Mouse (Mus musculus) olfactory bulb, adult 2 months (tissue): ENCODE results near the gene Rab20. TPM values are rescaled to one million over a fixed set of nuclear protein-coding genes. Genes with fewer than 3 reads are reported as not detected.
A peak's percentile ranks its signal among the peaks of the same experiment; 100 is the strongest.
"Not testable (repeated sequence)": the region's sequence is repeated elsewhere in the genome, so short reads cannot be mapped to it uniquely, and the experiment has no call there.

Experiments used
- H3K27ac ChIP-seq: fragments of 200-500 bp; 2 replicates; pipeline ENCODE4 v1.5.1; 2012; ENCODE audit warnings: low read depth, low read length; ENCODE audit not compliant: insufficient read depth
- H3K4me1 ChIP-seq: fragments of 200-500 bp; 2 replicates; pipeline ENCODE4 v1.6.1; 2012; ENCODE audit warnings: low read length; ENCODE audit not compliant: control insufficient read depth, insufficient read depth
- H3K4me3 ChIP-seq: fragments of 200-500 bp; 2 replicates; pipeline ENCODE4 v1.5.1; 2012; ENCODE audit warnings: mild to moderate bottlenecking, low read depth, low read length, moderate library complexity; ENCODE audit not compliant: insufficient read depth
- CTCF ChIP-seq: fragments of 200-500 bp; IDR thresholded peaks from 2 replicates; pipeline ENCODE4 v1.5.1; 2012; ENCODE audit warnings: low read depth, mild to moderate bottlenecking, low read length, moderate library complexity; ENCODE audit not compliant: insufficient read depth
- POLR2A ChIP-seq: fragments of 200-500 bp; IDR thresholded peaks from 2 replicates; pipeline ENCODE4 v1.6.1; 2012; ENCODE audit warnings: mild to moderate bottlenecking, low read depth, low read length, moderate library complexity; ENCODE audit not compliant: insufficient read depth
- WGBS: fragments of 180-500 bp; shearing (Covaris S2); methylation state at CpG from one replicate; pipeline ENCODE4 v1.1.7; 2018; 5-methylcytosine and 5-hydroxymethylcytosine counted together
- polyA plus RNA-seq: library from polyadenylated mRNA; stranded (reverse); fragments of >200 nt; gene quantifications from 2 replicates; pipeline ENCODE4 v1.2.4, GENCODE M21; 2012; ENCODE audit warnings: low replicate concordance; ENCODE audit not compliant: missing spikeins, insufficient read depth, insufficient read length

The Rab20 gene
- polyA plus RNA-seq, 1 experiment: not detected

- TF ChIP-seq POLR2A (no peak), CTCF (no peak)
- WGBS: 86% methylated on average over 10 of the region's 10 CpGs
- no peak overlapping the region for H3K4me3 ChIP-seq
- H3K27ac ChIP-seq: no peak overlapping the region
- H3K4me1 ChIP-seq: peaks cover 16% of the 10 kb centered on the region
Measured at GRCm38 (mm10) chr8:11508880-11509279, 30.4 kb upstream of the Rab20 start.

GRCm38 (mm10) chr8:11506802-11507201 lies 28.3 kb upstream of the Rab20 start:
- TF ChIP-seq CTCF: no peak
- TF ChIP-seq POLR2A: no peak
- Histone ChIP-seq H3K4me1 (peaks cover 16% of the 10 kb centered on the region), H3K4me3 (no peak overlapping the region), H3K27ac (no peak overlapping the region)
- WGBS: 67% methylated on average over 6 of the region's 6 CpGs

- WGBS: 73% methylated on average over 14 of the region's 14 CpGs
Measured at GRCm38 (mm10) chr8:11506074-11506473, 27.6 kb upstream of the Rab20 start.

GRCm38 (mm10) chr8:11503476-11504232 lies 25.1 kb upstream of the Rab20 start:
- no peak overlapping the region for H3K27ac ChIP-seq
- H3K4me1 ChIP-seq: peaks cover 20% of the 10 kb centered on the region
- H3K4me3 ChIP-seq: no peak overlapping the region
- TF ChIP-seq POLR2A: no peak
- no peak for TF ChIP-seq CTCF
- WGBS: 77% methylated on average over 13 of the region's 13 CpGs

More at GRCm38 (mm10) chr8:11506074-11506473, 27.6 kb upstream of the Rab20 start:
- TF ChIP-seq POLR2A (no peak), CTCF (no peak)
- Histone ChIP-seq H3K27ac (no peak overlapping the region), H3K4me1 (peaks cover 11% of the 10 kb centered on the region), H3K4me3 (no peak overlapping the region)

DNA sequence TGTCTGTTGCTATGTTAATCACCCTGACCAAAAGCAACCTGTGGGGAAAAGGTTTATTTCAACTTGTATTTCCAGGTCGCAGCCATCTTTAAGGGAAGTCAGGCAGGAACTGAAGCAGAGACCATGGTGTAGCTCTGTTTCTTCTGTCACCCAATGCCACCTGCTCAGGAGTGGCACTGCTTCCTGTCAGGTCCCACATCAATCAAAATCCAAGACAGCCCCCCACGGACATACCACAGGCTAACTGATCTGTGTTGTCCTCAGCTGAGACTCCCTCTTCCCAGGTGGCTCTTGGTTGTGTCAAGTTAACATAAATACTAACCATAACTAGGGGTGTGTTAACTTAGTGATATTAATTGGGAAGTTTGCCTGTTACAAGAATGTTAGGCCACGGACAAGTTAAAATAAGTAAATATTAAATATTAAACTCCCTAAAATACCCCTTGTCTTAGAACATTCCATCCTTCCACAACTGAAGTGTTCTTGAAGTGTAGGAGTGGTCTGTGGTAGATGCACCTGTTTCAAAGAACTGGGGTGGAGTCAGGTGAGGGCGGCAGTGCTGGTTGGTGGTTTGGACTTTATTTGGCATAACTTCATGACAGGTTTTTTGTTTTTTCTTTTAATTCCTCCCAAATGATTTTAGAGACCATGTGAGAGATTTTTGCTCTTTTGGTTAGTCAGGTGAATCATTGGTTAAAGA lies 20.4 kb upstream of the Rab20 start:
- no peak for TF ChIP-seq CTCF
- no peak for TF ChIP-seq POLR2A

GRCm38 (mm10) chr8:11498281-11498680 lies 19.8 kb upstream of the Rab20 start:
- no peak for TF ChIP-seq POLR2A
- TF ChIP-seq CTCF: no peak
- no peak overlapping the region for H3K4me3 ChIP-seq
- no peak overlapping the region for H3K27ac ChIP-seq
- H3K4me1 ChIP-seq: peaks cover 9% of the 10 kb centered on the region
- 79% methylated on average over 12 of the region's 12 CpGs for WGBS

More for the DNA sequence above, 20.4 kb upstream of the Rab20 start:
- 91% methylated on average over 4 of the region's 4 CpGs for WGBS
- H3K4me1 ChIP-seq: peaks cover 9% of the 10 kb centered on the region
- H3K27ac ChIP-seq: no peak overlapping the region
- H3K4me3 ChIP-seq: no peak overlapping the region

DNA sequence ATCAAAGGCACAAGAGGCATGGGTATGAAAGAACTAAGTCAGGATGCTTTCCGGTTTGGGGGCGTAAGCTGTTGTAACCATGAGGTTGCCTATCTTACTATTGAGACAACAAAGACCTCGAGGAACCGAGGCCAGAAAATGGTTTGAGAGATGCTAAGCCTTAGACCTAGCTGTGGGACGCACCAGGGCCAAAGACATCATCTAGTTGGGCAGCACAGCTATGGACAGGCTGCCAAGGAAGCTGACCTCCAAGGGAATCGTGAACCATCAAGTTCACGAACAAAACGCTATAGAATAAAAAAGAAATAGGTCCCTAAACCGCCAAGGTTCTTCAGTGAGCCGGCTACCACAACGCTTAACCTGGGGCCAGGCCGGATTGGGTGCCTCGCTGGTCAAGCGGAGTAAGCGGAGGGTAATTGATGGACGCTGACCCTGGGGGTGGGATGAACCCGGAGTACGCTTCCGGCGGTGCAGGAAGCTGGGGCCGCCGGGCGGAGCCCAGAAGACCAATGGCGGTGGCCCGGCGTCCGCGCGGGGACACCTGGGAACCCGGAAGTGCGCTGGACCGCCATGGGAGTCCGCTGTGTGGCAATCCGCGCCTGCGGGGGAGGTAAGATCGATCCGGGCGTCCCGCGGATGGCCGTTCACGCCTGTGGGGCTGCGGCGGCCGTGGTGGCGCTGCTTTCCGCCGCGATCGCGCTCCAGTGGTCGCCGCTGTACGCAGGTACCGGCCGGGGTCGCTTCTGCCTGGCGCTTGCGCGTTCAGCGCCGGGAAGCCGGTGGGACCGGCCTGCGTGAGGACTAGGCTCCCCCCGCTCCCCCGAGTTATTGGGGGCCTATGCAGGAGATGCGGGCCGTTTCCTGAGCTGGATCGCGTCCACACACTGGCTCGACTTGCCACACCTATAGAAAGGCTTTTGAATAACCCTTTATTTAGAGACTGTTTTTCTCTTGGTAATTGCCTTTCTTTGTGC lies 18.8 kb upstream of the Rab20 start, which contains the start of gene Naxd:
TSS of gene Naxd (plus strand) at position 490 of the 974 bp plus-strand sequence.
- TF ChIP-seq POLR2A: no peak
- TF ChIP-seq CTCF: no peak
- 3% methylated on average over 73 of the region's 73 CpGs for WGBS
- peak within 1 kb of the TSS; percentile 63 for H3K27ac ChIP-seq
- H3K4me3 ChIP-seq: peak within 1 kb of the TSS; percentile 91
- peaks cover 9% of the 10 kb centered on the region for H3K4me1 ChIP-seq

- H3K4me1 ChIP-seq: not testable (repeated sequence)
Measured at GRCm38 (mm10) chr8:11492340-11492739, 13.8 kb upstream of the Rab20 start.

More at GRCm38 (mm10) chr8:11492340-11492739, 13.8 kb upstream of the Rab20 start:
- H3K4me3 ChIP-seq, H3K27ac ChIP-seq: not testable (repeated sequence)
- 83% methylated on average over 2 of the region's 2 CpGs for WGBS
